Mouse (Mus musculus) lung, postnatal 0 days (tissue): ENCODE measurements around the gene Ccdc117. TPM values are rescaled to one million over a fixed set of nuclear protein-coding genes. Genes with fewer than 3 reads are reported as not detected.

Experiments
- ATAC-seq: fragments of 200-750 bp; cut with Nextera tagmentation; 2 replicates; pipeline ENCODE4 v1.8.0; 2017; ENCODE audit warnings: moderate library complexity
- DNase-seq: peaks from one replicate; pipeline ENCODE4 v3.0.0-alpha.2; 2016; ENCODE audit warnings: low spot score
- H3K27ac ChIP-seq: fragments of 300-500 bp; sonication (generic); 2 replicates; pipeline ENCODE4 v1.5.1; 2014; ENCODE audit warnings: antibody characterized with exemption, mild to moderate bottlenecking, low read length, mixed read lengths
- H3K27me3 ChIP-seq: fragments of 300-500 bp; sonication (generic); replicated peaks from 2 replicates; pipeline ENCODE4 v1.6.1; 2014; ENCODE audit warnings: low read length, mixed read lengths; ENCODE audit not compliant: insufficient read depth
- H3K36me3 ChIP-seq: fragments of 300-500 bp; sonication (generic); 2 replicates; pipeline ENCODE4 v1.6.1; 2014; ENCODE audit warnings: low read length, mixed read lengths; ENCODE audit not compliant: insufficient read depth
- H3K4me1 ChIP-seq: fragments of 300-500 bp; sonication (generic); 2 replicates; pipeline ENCODE4 v1.6.1; 2014; ENCODE audit warnings: antibody characterized with exemption, low read depth, low read length, mixed read lengths; ENCODE audit not compliant: insufficient read depth
- H3K4me2 ChIP-seq: fragments of 300-500 bp; sonication (generic); replicated peaks from 2 replicates; pipeline ENCODE4 v1.6.1; 2014; ENCODE audit warnings: low read depth, mild to moderate bottlenecking, low read length, moderate library complexity, mixed read lengths
- H3K4me3 ChIP-seq: fragments of 300-500 bp; sonication (generic); 2 replicates; pipeline ENCODE4 v1.5.1; 2014; ENCODE audit warnings: low read depth, low read length
- H3K9ac ChIP-seq: fragments of 300-500 bp; sonication (generic); replicated peaks from 2 replicates; pipeline ENCODE4 v1.6.1; 2014; ENCODE audit warnings: low read depth, mild to moderate bottlenecking
- H3K9me3 ChIP-seq: fragments of 300-500 bp; sonication (generic); 2 replicates; pipeline ENCODE4 v1.6.1; 2016; ENCODE audit warnings: low read length, mixed read lengths
- CTCF ChIP-seq: IDR thresholded peaks from 2 replicates; pipeline ENCODE4 v1.5.1; 2016; ENCODE audit warnings: antibody characterized with exemption, mild to moderate bottlenecking
- EP300 ChIP-seq: IDR thresholded peaks from 2 replicates; pipeline ENCODE4 v1.6.1; 2016; ENCODE audit warnings: antibody characterized with exemption, mild to moderate bottlenecking, control low read depth
- WGBS: fragments of 180-500 bp; shearing (Covaris S2); extraction: QIAGEN DNeasy Blood & Tissue Kit; methylation state at CpG from one replicate; pipeline ENCODE4 v1.1.7; 2014; 5-methylcytosine and 5-hydroxymethylcytosine counted together
- polyA plus RNA-seq: library from polyadenylated mRNA; unstranded; fragments of >200 nt; fragmentation: Nextera tagmentation; extraction: Ambion mirVana; gene quantifications from 2 replicates; pipeline ENCODE4 v1.2.1, GENCODE M21; 2015

The Ccdc117 gene
- polyA plus RNA-seq, 1 experiment from 2014 or later, result 13.9 TPM

GRCm38 (mm10) chr11:5521516-5522291 is 20.3 kb downstream of the Ccdc117 start:
- Histone ChIP-seq H3K9me3 (no peaks in the 10 kb centered on the region), H3K4me1 (peaks cover 11% of the 10 kb centered on the region; the same call in 1 of the 2 replicates), H3K9ac (peak overlapping the region; percentile 100), H3K27ac (peak overlapping the region; percentile 96), H3K4me3 (peak overlapping the region; percentile 100), H3K27me3 (no peaks in the 10 kb centered on the region), H3K4me2 (peak overlapping the region; percentile 55), H3K36me3 (peaks cover 29% of the 10 kb centered on the region)
- under 1% methylated on average over 33 of the region's 34 CpGs for WGBS
- DNase-seq (peak; percentile 96), ATAC-seq (peak; percentile 60)
- TF ChIP-seq EP300, result 0 out of 2 replicates have a peak, but pooled peaks have one; percentile 4
- peak; percentile 76 for TF ChIP-seq CTCF

- DNase-seq (no peak), ATAC-seq (peak; percentile 5)
- Histone ChIP-seq H3K27me3 (no peaks in the 10 kb centered on the region), H3K36me3 (peaks cover 29% of the 10 kb centered on the region), H3K4me2 (peak overlapping the region; percentile 55), H3K27ac (peak overlapping the region; percentile 96), H3K9me3 (no peaks in the 10 kb centered on the region), H3K4me3 (peak overlapping the region; percentile 100), H3K4me1 (peaks cover 11% of the 10 kb centered on the region; the same call in 1 of the 2 replicates), H3K9ac (peak overlapping the region; percentile 100)
- TF ChIP-seq EP300, result no peak
- no peak for TF ChIP-seq CTCF
- 0% methylated on average over 11 of the region's 13 CpGs for WGBS
These were observed 20.8 kb downstream of the Ccdc117 start for GRCm38 (mm10) chr11:5521266-5521515.

- DNase-seq (peak; percentile 97), ATAC-seq (peak; percentile 98)
- Histone ChIP-seq H3K36me3 (peaks cover 26% of the 10 kb centered on the region), H3K4me1 (peaks cover 11% of the 10 kb centered on the region; the same call in 1 of the 2 replicates), H3K4me3 (peak within 1 kb of the TSS; percentile 100), H3K9me3 (no peaks in the 10 kb centered on the region), H3K27ac (peak within 1 kb of the TSS; percentile 96), H3K9ac (peak within 1 kb of the TSS; percentile 100), H3K4me2 (peak within 1 kb of the TSS; percentile 55), H3K27me3 (no peaks in the 10 kb centered on the region)
- TF ChIP-seq CTCF (no peak), EP300 (no peak)
- under 1% methylated on average over 57 of the region's 72 CpGs for WGBS
These were observed 21.3 kb downstream of the Ccdc117 start, which contains the start of gene Xbp1 for GRCm38 (mm10) chr11:5520412-5521265. Gene Xbp1 (plus strand): TSS chr11:5520659.

GRCm38 (mm10) chr11:5519681-5520080 is 22.3 kb downstream of the Ccdc117 start:
- DNase-seq (no peak), ATAC-seq (no peak)
- H3K9ac ChIP-seq, result no peak overlapping the region
- no peak overlapping the region for H3K27ac ChIP-seq
- 84% methylated on average over 3 of the region's 3 CpGs for WGBS
- H3K4me2 ChIP-seq, result no peak overlapping the region
- H3K27me3 ChIP-seq, result no peaks in the 10 kb centered on the region
- H3K36me3 ChIP-seq, result peaks cover 16% of the 10 kb centered on the region
- no peaks in the 10 kb centered on the region for H3K9me3 ChIP-seq
- H3K4me1 ChIP-seq, result peaks cover 11% of the 10 kb centered on the region; the same call in 1 of the 2 replicates
- H3K4me3 ChIP-seq, result no peak overlapping the region
- TF ChIP-seq CTCF, result no peak
- no peak for TF ChIP-seq EP300

GRCm38 (mm10) chr11:5517346-5517745 is 24.6 kb downstream of the Ccdc117 start:
- Histone ChIP-seq H3K27me3 (no peaks in the 10 kb centered on the region), H3K4me2 (peak overlapping the region; percentile 15; the same call in 1 of the 2 replicates), H3K36me3 (no peaks in the 10 kb centered on the region), H3K9me3 (no peaks in the 10 kb centered on the region), H3K4me3 (no peak overlapping the region), H3K27ac (no peak overlapping the region), H3K4me1 (no peaks in the 10 kb centered on the region; the same call in 1 of the 2 replicates), H3K9ac (no peak overlapping the region)
- no peak for DNase-seq
- WGBS, result 59% methylated on average over 6 of the region's 6 CpGs
- TF ChIP-seq CTCF (no peak), EP300 (no peak)
- ATAC-seq, result no peak

- Histone ChIP-seq H3K4me3 (no peak overlapping the region), H3K36me3 (no peaks in the 10 kb centered on the region), H3K9me3 (no peaks in the 10 kb centered on the region), H3K4me2 (no peak overlapping the region), H3K27ac (no peak overlapping the region), H3K9ac (no peak overlapping the region), H3K27me3 (no peaks in the 10 kb centered on the region), H3K4me1 (no peaks in the 10 kb centered on the region)
- DNase-seq (no peak), ATAC-seq (no peak)
- WGBS, result 89% methylated on average over 14 of the region's 14 CpGs
- TF ChIP-seq CTCF (no peak), EP300 (no peak)
These were observed 25.4 kb downstream of the Ccdc117 start for GRCm38 (mm10) chr11:5516617-5517016.
